Mouse (Mus musculus) cerebellum, adult 2 months (tissue): ENCODE measurements at regions not wholly inside any gene's neighbourhood (a gene's known extent, or its start where the extent isn't known, plus 50 kb on each side); places are given as distances from the start of the nearest gene placed in this dataset.

ENCODE experiments used
- DNase-seq, 2 experiments: peaks; one replicate each; pipeline ENCODE4 v3.0.0; 2021
- H3K27ac ChIP-seq: fragments of 200-500 bp; 2 replicates; pipeline ENCODE4 v1.5.1; 2012; ENCODE audit warnings: low read length, control low read depth, inconsistent platforms; ENCODE audit not compliant: insufficient read depth
- H3K27me3 ChIP-seq: fragments of 200-500 bp; 2 replicates; pipeline ENCODE4 v1.6.1; 2012; ENCODE audit warnings: inconsistent platforms, mild to moderate bottlenecking, low read length, moderate library complexity; ENCODE audit not compliant: control insufficient read depth, insufficient read depth
- H3K4me1 ChIP-seq: fragments of 200-500 bp; 2 replicates; pipeline ENCODE4 v1.6.1; 2011; ENCODE audit warnings: low read length; ENCODE audit not compliant: control insufficient read depth, insufficient read depth
- H3K4me3 ChIP-seq: fragments of 200-500 bp; replicated peaks from 2 replicates; pipeline ENCODE3; 2011; ENCODE audit warnings: mild to moderate bottlenecking, low read depth, low read length, control low read depth; ENCODE audit not compliant: insufficient read depth
- CTCF ChIP-seq: fragments of 200-500 bp; IDR thresholded peaks from 2 replicates; pipeline ENCODE4 v1.5.1; 2011; ENCODE audit warnings: low read depth, mild to moderate bottlenecking, control low read depth, low read length, moderate library complexity, borderline replicate concordance; ENCODE audit not compliant: insufficient read depth
- POLR2A ChIP-seq: fragments of 200-500 bp; IDR thresholded peaks from 2 replicates; pipeline ENCODE4 v1.6.1; 2011; ENCODE audit warnings: low read length, control low read depth, borderline replicate concordance; ENCODE audit not compliant: insufficient read depth
- WGBS: fragments of 180-500 bp; shearing (Covaris S2); methylation state at CpG from one replicate; pipeline ENCODE4 v1.1.7; 2018; 5-methylcytosine and 5-hydroxymethylcytosine counted together

DNA sequence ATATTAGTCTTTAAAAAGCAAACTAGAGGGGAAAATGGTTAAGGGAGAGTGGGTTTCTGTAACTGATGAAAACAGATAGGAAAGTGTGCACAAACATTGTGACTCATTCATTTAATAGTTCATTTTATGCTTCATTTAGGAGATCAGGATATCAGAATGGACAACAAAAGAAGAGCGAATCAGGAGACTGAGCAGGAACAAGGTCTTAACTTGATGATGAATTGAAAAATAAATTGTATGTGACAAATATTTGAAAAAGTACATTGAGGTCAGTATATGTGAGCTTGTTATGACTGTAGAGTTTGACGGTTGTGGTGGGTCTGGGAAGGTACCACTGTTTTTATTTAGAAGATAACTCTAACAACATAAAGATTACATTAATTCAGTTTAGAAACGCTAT, 196.8 kb upstream of the Rbms1 start:
- WGBS = 54% methylated on average over 3 of the region's 3 CpGs
- Histone ChIP-seq H3K27me3 (no peaks in the 10 kb centered on the region), H3K4me3 (no peak overlapping the region), H3K27ac (no peak overlapping the region), H3K4me1 (no peaks in the 10 kb centered on the region)
- TF ChIP-seq CTCF (no peak), POLR2A (no peak)
- no peak for DNase-seq

DNA sequence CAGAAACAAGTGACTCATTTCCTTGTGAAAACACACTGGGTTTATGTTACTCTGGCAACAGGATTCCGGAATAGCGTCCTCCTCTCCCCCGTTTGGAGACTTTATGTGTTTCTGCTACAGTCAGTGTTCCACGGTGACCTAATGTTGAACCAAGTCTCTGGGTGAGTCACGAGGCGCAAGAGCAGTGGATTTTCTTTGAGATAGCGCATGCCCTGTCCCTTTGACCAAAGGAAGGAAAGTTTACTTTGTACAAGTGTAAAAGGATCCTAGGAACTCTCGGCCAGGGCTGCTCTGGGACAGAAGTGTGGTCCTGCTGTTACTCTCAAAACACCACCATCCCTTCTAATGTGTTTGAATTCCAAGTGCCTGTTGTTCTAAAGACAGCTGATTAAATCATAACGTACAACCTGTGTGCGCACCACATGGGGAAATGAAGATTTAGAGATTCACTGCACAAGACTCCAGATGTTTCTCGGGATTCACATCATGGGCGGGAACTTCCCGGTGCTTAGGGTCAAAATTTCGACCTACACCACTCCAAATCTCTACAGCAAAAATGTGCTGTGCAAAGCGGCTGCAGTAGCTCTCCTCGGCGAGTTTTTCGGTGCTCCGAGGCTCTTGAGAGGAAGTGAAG, 176.1 kb upstream of the Rbms1 start:
- no peaks in the 10 kb centered on the region for H3K4me1 ChIP-seq
- no peaks in the 10 kb centered on the region for H3K27me3 ChIP-seq
- no peak overlapping the region for H3K27ac ChIP-seq
- 74% methylated on average over 19 of the region's 19 CpGs for whole genome bisulfite sequencing
- TF ChIP-seq POLR2A = no peak
- TF ChIP-seq CTCF = no peak
- H3K4me3 ChIP-seq = no peak overlapping the region
- no peak for DNase-seq

DNA sequence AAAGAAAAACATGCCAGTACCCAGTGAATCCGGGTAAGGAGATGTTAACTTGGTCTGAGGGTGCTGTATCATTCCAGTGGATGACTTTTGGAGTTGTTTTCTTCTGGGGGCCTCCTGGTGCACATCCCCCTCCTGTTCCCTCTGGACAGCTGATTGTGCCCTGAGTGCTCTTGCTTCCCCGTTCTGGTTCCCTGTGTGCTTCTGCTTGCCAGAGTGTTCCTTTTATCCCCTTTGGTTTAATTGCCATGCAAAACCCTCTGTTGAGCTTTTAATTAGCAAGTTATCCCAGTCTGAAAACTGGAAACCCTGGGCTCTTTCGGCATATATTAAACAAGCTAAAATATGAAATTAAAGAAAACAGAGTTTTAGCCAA, 175.6 kb upstream of the Rbms1 start:
- no peaks in the 10 kb centered on the region for H3K27me3 ChIP-seq
- no peaks in the 10 kb centered on the region for H3K4me1 ChIP-seq
- 46% methylated on average over 3 of the region's 3 CpGs for WGBS
- no peak overlapping the region for H3K4me3 ChIP-seq
- no peak overlapping the region for H3K27ac ChIP-seq
- TF ChIP-seq POLR2A (no peak), CTCF (no peak)
- DNase-seq = no peak

DNA sequence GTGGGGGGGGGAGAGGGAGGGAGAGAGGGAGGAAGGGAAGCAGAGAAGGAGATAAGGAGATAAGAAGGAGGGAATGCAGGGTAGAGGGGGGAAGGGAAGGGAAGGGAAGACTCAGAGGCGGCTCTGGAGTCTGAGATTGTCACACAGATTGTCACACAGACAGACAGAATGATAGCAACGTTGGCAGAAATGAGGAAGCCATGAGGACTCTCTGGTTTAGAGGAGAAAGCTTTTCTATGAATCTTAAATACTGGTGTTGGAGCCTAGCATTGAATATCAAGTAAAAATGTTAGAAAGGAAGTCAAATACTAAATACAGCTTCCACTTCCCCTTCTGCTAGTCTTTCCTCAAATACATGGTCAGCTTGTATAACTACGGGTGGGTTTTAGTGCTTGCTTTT, 174.4 kb upstream of the Rbms1 start:
- Histone ChIP-seq H3K4me1 (no peaks in the 10 kb centered on the region), H3K27ac (no peak overlapping the region), H3K27me3 (no peaks in the 10 kb centered on the region), H3K4me3 (no peak overlapping the region)
- TF ChIP-seq POLR2A = no peak
- no peak for TF ChIP-seq CTCF
- 66% methylated on average over 3 of the region's 3 CpGs for WGBS
- no peak for DNase-seq

DNA sequence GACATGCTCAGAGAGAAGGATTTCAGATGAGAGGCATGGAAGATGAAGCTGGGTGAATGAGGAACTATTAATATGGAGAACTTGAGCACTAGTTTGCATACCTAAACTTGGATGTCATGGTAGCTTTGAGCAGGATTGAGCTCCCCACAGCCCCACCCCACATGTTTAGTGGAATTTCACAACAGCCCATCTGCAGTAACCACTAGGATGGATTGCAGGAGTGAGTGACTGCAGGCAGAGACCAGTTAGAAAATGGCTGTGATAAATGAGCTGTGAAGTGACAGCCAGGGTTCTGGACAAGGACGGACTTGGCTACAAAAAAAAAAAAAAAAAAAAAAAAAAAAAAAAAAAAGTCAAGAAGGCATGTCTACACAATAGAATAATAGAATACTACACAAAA, 173.9 kb upstream of the Rbms1 start:
- Histone ChIP-seq H3K27me3 (no peaks in the 10 kb centered on the region), H3K27ac (no peak overlapping the region), H3K4me1 (no peaks in the 10 kb centered on the region), H3K4me3 (no peak overlapping the region)
- TF ChIP-seq CTCF (no peak), POLR2A (no peak)
- DNase-seq = no peak
- WGBS = 17% methylated on average over 1 of the region's 1 CpGs

DNA sequence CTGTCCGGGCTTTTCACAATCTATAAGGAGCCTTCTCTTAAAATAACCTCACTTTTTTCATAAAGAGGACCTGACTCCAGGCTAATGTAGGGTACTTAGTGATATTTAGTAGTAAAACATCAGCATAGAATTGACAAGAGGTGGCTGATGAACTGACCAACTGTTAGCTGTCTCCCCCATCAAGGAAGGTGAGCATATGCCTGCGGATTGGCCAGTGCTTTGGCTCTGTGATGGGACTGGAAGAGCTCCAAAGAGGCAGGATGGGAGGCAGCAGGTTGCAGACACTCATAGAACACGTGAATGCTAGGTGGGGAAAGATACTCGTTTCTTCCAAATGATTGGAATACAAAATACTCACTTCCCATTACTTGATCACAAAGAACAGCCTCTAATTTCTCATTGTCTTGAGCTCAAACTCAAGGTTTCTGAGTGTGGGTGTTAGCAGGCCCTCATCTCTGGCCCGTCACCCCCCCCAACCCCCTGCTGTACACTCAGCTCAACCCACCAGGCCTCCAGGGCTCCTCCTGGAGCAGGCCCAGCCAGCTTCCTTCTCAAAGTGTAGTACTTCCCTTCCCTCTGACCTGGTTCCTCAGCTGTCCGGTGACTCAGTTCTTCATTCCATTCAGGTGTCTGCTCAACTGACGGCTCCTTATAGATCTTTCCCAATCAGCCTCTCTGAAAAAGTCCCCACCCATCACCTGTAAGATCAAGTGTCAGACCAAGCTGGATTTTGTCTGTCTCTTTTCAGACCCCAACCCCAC, 160.2 kb upstream of the Rbms1 start:
- peaks cover 7% of the 10 kb centered on the region; the same call in 1 of the 2 replicates for H3K4me1 ChIP-seq
- no peak for TF ChIP-seq CTCF
- no peak for TF ChIP-seq POLR2A
- H3K4me3 ChIP-seq = no peak overlapping the region
- no peaks in the 10 kb centered on the region for H3K27me3 ChIP-seq
- no peak overlapping the region for H3K27ac ChIP-seq
- peak; percentile 12 to 29 for DNase-seq
- WGBS = 26% methylated on average over 7 of the region's 7 CpGs

DNA sequence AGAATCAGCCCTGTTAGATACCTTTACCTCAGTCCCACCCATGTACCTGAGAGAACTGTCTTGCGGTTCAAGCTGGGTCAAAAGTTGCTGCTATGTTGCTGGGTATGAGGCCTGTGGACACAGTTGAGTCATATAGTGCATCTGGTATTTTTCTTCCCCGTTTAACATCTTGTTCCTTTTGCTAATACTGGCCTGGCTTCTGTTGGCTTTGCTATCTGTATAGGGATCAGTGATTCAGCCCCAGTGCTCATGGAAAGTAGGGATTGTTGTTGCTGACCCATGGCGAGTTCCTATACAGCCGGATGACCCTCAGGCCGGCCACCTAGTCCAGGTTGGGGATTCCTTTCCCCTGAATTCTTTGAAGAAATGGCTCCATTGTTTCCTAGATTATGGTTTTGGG, 158.3 kb upstream of the Rbms1 start:
- Histone ChIP-seq H3K27ac (no peak overlapping the region), H3K27me3 (no peaks in the 10 kb centered on the region), H3K4me1 (peaks cover 7% of the 10 kb centered on the region; the same call in 1 of the 2 replicates), H3K4me3 (no peak overlapping the region)
- WGBS = 90% methylated on average over 5 of the region's 5 CpGs
- no peak for DNase-seq
- TF ChIP-seq POLR2A (no peak), CTCF (no peak)

DNA sequence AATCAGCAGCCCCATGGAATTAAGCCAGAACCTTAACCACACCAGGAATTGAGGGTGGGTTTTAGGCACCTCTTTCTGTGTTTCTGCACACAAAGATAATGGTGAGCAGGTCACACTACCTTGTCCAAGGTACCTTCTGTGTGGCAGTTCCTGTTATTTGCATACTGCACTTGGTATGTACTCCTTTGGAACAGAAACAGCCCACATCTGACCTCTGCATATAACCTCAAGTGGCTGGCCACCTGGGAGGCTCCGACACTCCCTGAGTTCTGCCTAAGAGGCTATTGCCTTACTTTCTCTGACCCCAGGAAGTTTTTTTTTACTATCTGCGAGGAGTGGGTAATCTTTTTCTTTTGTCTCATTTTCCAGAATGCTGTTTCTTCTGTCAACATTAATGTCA, 151.6 kb upstream of the Rbms1 start:
- Histone ChIP-seq H3K27ac (no peak overlapping the region), H3K27me3 (no peaks in the 10 kb centered on the region), H3K4me1 (no peaks in the 10 kb centered on the region), H3K4me3 (no peak overlapping the region)
- no peak for TF ChIP-seq CTCF
- no peak for TF ChIP-seq POLR2A
- 81% methylated on average over 2 of the region's 2 CpGs for WGBS
- DNase-seq = no peak
